Mouse (Mus musculus) brain, embryonic 18.5 days (tissue): ENCODE data around the gene Lsg1.

ENCODE experiments used
- DNase-seq: peaks from one replicate; pipeline ENCODE4 v3.0.0-alpha.2; 2012; ENCODE audit warnings: low read depth, low spot score

The Lsg1 gene

GRCm38 (mm10) chr16:30601046-30601832 is 13.8 kb upstream of the Lsg1 start:
- no peak for DNase-seq

GRCm38 (mm10) chr16:30600431-30601045 is 13.1 kb upstream of the Lsg1 start:
- no peak for DNase-seq

- DNase-seq, result no peak
These were observed 12.3 kb upstream of the Lsg1 start, which contains the start of gene Fam43a for GRCm38 (mm10) chr16:30599491-30600268. Gene Fam43a (plus strand): TSS chr16:30599723.

DNA sequence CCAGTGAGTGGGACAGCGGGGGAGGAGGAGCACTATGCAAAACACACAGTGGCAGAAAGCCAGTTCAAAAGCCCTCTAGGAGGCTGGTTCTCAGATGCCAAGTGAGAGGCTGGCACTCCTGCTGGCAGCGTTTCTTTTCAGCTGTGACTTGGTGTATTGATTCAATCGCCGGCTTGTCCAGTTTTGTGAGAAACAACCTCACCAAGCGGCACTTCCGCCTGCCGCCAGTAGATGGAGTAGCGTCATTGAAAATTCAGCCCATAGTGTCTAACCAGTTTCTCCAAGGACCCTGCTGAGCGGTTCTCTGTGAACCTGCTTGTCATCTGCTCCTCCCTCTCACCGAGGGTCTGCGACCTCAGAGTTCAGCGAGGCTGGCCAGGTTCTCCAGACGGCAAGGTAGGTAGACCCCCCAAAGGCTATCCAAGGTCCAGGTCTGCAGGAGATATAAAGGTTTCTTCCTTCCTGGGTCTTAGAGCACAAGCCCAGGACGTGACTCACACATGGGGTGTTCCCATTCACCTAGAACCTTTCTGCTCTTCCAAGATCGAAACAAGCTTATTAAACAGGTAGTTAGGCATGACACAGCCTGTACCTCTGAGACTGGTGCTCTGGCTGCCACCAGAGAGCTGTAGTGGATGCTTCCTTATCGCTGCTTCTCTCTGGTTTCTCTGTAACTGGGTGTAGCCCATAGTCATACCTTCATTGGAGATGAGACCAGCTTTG is 9.7 kb upstream of the Lsg1 start:
- peak; percentile 72 for DNase-seq

DNA sequence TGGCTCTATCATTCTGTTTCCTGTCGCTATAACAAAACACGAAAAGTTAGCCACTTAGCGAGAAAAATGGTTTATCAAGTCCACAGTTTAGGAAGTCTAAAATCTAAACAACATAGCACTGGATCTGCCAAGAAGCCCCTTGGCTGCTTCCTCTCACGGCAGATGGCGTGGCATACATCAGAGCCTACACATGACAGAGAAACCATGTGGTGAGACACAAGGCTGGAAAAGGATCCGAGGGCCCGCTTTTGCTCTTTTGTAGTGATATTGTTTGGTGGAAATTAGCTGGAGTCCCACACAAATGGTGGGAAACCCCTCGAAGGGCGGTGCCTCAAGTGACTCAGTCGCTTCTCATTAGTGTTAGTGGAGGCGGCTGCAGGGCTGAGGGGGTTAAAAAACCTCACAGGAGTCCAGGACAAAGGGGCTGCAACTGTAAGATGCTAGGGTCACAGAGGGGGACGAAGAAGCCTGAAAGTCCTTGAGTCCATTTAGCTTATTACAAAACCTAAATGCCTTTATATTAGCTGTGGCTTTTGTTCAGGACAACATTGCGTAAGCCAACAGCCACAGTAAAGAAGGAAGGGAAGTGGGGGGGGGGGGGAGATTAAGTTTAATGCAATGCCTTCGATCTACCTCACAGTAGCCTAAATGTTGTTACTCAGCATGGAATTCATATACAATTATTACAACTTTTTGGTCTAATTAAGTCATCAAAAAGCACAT is 8.6 kb upstream of the Lsg1 start:
- peak; percentile 69 for DNase-seq

- DNase-seq, result no peak
These were observed 8.0 kb upstream of the Lsg1 start for GRCm38 (mm10) chr16:30595356-30595755.

DNA sequence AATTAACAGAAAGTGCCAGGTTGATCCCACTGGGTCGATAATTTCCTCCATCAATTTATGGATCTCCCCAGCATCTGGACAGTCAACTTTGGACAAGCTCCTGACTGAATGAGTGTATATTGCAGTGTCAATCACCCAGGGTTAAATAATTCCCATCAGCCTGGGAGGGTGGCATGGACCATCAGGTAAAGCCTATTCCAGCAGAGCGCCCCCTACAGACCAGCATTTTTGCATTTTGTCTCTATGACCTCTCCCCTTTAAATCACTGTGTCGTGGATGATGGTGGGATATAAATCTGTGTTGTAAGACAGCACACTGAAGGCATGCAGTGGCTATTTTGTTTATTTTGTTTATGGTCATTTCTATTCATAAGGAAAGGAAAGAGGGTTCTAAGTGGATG is 4.6 kb upstream of the Lsg1 start:
- no peak for DNase-seq

- DNase-seq, result no peak
These were observed 3.1 kb upstream of the Lsg1 start for GRCm38 (mm10) chr16:30590264-30591209.

DNA sequence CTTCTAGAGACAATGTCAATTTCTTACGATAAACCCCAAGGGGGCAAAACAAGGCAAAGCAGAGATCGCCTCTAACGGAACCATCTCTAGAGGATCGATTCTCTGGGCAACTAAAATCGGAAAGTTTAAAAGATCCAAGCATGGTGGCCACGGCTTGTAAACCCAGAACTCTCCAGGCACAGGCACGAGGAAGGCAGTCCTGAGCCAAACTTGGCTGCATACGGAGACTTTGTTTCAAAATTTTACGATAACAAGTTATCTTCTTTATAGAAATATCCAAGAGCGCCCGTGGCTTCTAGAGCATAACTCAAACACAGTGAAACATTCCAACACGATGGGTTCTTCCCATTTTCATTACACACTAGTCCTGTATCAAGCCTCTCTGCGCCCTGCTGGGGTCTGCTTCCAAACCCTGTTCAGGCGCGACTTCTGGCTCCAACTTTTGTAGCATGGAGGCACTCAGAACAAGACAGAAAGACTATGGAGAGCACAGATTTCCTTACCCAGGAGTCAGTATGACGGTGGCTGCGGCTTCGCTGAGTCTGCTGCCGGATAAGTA is 378 bp downstream of the Lsg1 start:
- no peak for DNase-seq

- no peak for DNase-seq
These were observed 6.6 kb downstream of the Lsg1 start for GRCm38 (mm10) chr16:30580765-30581164.

DNA sequence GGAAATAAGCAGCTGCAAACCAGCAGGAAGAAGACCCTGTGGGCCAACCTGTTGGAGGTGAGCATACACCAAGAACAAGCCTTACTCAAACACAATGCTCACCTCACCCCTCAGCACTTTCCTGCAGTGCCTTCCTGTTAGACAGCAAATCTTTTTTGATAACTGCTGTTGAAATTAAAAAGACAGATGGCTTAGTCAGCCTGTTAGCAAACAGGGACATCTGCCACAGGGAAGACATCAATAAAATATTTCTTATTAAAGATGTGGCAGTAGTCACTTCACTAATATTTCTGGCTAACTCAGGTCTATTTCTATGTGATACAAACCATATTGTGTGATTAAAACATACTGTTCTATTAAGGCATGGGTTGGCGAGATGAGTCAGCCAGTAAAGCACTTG is 11.0 kb downstream of the Lsg1 start:
- DNase-seq, result no peak

DNA sequence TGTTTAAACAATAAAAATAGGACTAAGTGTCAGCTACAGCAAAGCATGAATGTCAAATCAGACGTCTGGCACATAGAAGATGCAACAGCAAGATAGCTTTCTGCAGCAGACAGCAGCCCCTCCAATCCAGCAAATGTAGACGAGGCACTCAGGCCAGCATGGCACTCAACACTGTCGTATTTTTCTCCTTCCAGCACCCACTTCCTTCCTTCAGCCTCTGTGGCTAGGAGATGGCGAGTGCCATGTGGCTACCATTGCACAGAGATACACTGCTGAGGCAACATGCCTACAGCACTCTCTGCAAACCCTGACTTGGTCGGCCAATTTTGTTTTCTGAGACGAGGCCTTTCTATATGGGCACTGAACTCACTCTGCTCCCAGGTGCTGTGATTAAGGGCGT is 11.6 kb downstream of the Lsg1 start:
- DNase-seq, result no peak

- no peak for DNase-seq
These were observed 15.2 kb downstream of the Lsg1 start for GRCm38 (mm10) chr16:30572239-30572638.

GRCm38 (mm10) chr16:30571378-30571777 is 16.0 kb downstream of the Lsg1 start:
- no peak for DNase-seq

DNA sequence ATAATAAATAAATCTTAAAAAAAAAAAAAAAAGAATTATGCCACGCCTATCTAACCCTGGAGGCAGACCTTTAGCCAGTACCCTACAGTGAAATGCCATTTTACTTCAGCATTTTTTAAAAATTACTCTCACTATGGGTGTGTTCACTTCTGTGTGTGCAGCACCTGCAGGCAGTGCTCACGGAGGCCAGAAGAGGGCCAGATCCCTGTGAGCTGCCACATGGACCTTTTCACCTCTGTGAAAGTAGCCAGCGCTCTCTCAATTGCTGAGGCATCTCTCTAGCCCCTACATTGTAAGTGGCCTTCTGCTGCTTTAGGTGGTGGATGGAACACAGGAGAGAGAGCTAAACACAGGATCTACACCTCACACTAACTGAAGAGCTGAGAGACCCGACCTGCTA is 17.2 kb downstream of the Lsg1 start:
- no peak for DNase-seq

- DNase-seq, result no peak
These were observed 21.8 kb downstream of the Lsg1 start for GRCm38 (mm10) chr16:30565631-30566030.

GRCm38 (mm10) chr16:30560601-30561000 is 26.8 kb downstream of the Lsg1 start:
- no peak for DNase-seq

GRCm38 (mm10) chr16:30559312-30559992 is 27.9 kb downstream of the Lsg1 start:
- no peak for DNase-seq

GRCm38 (mm10) chr16:30554109-30554508 is 33.3 kb downstream of the Lsg1 start:
- no peak for DNase-seq
